Mouse (Mus musculus): Measurements from ENCODE around the gene Trio.

- TF ChIP-seq POLR2A (IDR thresholded peaks at IDR 0.05; ENCODE audit: low read depth, low read length) (no peak), CTCF (IDR thresholded peaks at IDR 0.05; ENCODE audit: extremely low read depth, insufficient read depth, insufficient read length, insufficient replicate concordance) (no peak)
These were observed 342.4 kb downstream of the Trio start for GRCm38 (mm10) chr15:27683206-27683605.
